Mouse (Mus musculus) megakaryocyte, embryonic 14.5 days (primary cell): ENCODE measurements around the gene 6430571L13Rik.

ENCODE experiments used
- FLI1 ChIP-seq: IDR thresholded peaks from 2 replicates; pipeline ENCODE4 v1.6.1; 2012; ENCODE audit warnings: low read length, inconsistent platforms, mixed read lengths
- GATA1 ChIP-seq: IDR thresholded peaks from 3 replicates; pipeline ENCODE4 v1.6.1; 2012; ENCODE audit warnings: mixed read lengths, low read length, inconsistent platforms, borderline replicate concordance

DNA sequence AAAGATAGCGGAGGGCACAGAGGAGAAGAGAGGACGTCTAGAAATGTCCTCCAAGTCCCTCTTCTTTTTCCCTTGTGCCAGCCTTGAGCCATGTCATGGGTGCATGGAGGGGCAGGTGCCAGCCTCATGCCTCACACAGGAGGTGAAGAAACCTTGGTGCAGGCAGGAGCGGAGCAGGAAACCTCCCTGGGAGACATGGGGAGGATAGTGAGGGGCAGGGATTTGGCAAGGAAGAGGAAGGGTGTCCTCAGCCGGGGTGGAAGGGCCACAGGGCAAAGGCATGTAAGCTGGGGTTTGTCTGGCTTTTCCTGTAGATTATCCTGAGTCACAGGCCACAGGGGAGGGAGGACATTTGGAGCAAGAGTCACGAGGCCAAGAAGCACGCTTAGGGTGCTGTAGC, 3.6 kb downstream of the 6430571L13Rik start:
- no peak for TF ChIP-seq GATA1
- no peak for TF ChIP-seq FLI1
